Mouse (Mus musculus): Measurements from ENCODE around the gene Trpc4. TPM values are rescaled to one million over a fixed set of nuclear protein-coding genes. Genes with fewer than 3 reads are reported as not detected.

Gene Trpc4
- not detected for total RNA-seq (2023)

DNA sequence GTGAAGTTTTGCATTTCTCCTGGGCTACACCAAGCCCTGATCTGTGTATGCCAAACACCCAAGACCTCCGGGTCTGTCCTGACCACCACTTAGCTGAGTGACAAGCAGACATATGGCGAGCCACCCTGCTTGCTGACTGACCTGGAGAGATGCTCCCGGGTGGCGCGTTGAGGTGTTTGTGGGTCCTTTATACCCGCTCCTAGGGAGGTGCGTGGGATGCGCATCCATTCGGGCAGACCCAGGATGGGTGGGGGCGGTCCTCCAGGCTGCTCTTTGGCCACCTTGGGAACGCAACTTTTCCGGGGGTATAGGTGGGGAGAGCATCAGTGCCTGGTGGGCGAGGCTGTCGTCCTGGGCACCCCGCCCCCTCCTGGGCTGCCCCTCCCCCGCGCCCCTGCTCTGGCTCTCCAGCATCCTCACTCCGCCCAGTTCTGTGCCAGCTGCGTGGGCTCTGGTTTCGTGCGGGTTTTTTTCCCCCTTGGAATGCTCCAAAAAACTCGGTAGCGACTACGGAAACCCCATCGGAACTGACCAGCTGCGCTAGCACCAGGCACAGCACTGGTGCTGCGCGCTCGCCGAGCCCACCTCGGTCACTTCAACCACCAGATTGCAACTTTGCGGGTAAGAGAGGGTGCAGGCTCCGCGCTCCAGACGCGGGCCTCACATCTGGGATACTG, at the start of gene Trpc4:
Gene Trpc4 (plus strand): TSS at position 397 of the 677 bp plus-strand sequence.

DNA sequence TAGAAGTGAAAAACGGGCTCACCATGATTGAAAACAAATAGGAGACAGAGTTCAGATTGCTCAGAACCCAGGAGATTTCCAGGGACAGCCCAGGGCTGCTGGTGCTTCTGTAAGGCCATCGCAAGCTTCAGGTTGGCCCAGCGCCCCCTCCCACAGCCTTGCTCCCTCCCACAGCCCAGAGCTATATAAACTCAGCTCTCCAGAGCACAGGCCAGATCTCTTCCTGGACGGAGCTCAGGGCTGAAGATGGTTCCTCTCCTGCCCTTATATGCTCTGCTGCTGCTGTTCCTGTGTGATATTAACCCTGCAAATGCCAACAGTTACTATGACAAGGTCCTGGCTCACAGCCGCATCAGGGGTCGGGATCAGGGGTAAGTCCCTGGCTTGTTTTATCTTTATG, 205.1 kb downstream of the Trpc4 start, which contains the start of gene Postn:
Gene Postn (plus strand): TSS at position 213 of the 400 bp plus-strand sequence.

Other genes with a start within 250 kb of the Trpc4 start
- 10 to 100 TPM; 19.3 to 22.0 TPM for gene Postn, start 205.1 kb downstream of the Trpc4 start, total RNA-seq (2023)